Mouse (Mus musculus) bone marrow macrophage, adult 2 months (primary cell): ENCODE measurements around the gene Shc2. TPM values are rescaled to one million over a fixed set of nuclear protein-coding genes. Genes with fewer than 3 reads are reported as not detected.

Source experiments
- H3K27ac ChIP-seq: 2 replicates; pipeline ENCODE4 v1.5.1; 2012; ENCODE audit warnings: low read depth, low read length; ENCODE audit not compliant: insufficient read depth
- H3K4me1 ChIP-seq: 2 replicates; pipeline ENCODE4 v1.6.1; 2012; ENCODE audit warnings: low read length; ENCODE audit not compliant: control insufficient read depth, insufficient read depth
- H3K4me3 ChIP-seq: 2 replicates; pipeline ENCODE4 v1.5.1; 2012; ENCODE audit warnings: mild to moderate bottlenecking, low read length, moderate library complexity; ENCODE audit not compliant: insufficient read depth
- CTCF ChIP-seq: IDR thresholded peaks from 2 replicates; pipeline ENCODE4 v1.5.1; 2012; ENCODE audit warnings: low read depth, mild to moderate bottlenecking, low read length, moderate library complexity
- POLR2A ChIP-seq: IDR thresholded peaks from 2 replicates; pipeline ENCODE4 v1.6.1; 2012; ENCODE audit warnings: mild to moderate bottlenecking, low read depth, low read length, borderline replicate concordance
- polyA plus RNA-seq: library from polyadenylated mRNA; stranded (reverse); fragments of >200 nt; gene quantifications from 2 replicates; pipeline ENCODE4 v1.2.4, GENCODE M21; 2012; ENCODE audit not compliant: missing spikeins, insufficient read depth, insufficient read length

The Shc2 gene
- polyA plus RNA-seq = 0.40 and 0.71 TPM in 2 replicates

DNA sequence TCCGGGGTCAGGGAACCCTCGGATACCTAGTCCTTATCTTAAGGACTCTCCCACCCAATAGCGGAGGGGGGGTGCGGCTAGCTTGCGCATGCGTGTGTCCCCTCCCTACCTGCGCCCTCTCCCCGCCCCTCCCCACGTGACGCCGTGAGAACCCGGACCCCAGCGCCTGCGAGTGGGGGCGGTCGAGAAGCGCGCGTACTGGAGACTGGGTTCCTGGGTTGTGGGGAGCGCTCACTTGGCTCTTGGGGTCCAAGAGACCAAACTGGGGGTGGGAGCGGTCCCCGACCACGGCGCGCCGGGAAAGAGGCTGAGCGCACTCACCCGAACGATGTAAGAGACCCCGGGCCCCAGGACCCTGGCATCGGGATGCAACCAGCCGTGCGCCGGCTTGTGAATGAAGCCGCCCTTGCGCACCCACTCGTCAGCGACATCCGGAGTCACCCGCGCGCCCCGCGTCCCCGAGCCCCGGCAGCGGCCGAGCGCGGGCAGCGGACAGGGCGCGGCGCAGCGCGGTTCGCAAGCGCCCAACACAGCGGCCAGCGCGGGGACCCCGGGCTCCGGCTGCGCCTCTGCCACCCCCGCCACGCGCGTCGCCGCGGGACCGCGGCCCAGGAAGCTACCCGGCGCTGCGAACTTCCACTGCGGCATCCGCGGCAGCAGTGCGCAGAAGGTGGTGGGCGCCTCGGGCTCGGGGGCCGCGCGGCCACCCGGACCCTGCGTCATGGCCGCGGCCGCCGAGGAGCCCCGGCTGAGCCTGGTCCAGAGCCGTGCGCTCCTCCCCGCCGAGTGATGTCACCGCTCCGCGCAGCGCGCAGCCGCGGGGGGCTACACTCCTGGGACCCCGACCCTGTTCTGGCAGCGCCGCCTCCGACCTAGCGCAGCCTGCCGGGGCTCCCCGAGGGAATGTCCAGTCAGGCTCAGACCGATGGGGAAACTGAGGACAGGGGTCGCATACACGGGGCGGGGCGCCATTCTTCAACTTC, at the start of gene Shc2:
Gene Shc2 (minus strand): TSS at position 791 of the 983 bp plus-strand sequence.
- Histone ChIP-seq H3K27ac (no peak within 1 kb of the TSS), H3K4me1 (peaks cover 31% of the 10 kb centered on the region), H3K4me3 (peak within 1 kb of the TSS; percentile 77)

GRCm38 (mm10) chr10:79687513-79687912, 49.8 kb upstream of the Shc2 start:
- TF ChIP-seq POLR2A (no peak), CTCF (no peak)
- Histone ChIP-seq H3K4me3 (no peak overlapping the region), H3K4me1 (peaks cover 12% of the 10 kb centered on the region), H3K27ac (no peak overlapping the region)

More for the DNA sequence above, at the start of gene Shc2:
- TF ChIP-seq CTCF (no peak), POLR2A (no peak)

- no peak overlapping the region for H3K4me3 ChIP-seq
- no peak for TF ChIP-seq POLR2A
- no peak overlapping the region for H3K27ac ChIP-seq
- H3K4me1 ChIP-seq = peaks cover 12% of the 10 kb centered on the region
These were observed 49.0 kb upstream of the Shc2 start for GRCm38 (mm10) chr10:79686691-79687090.

- H3K4me3 ChIP-seq = no peak overlapping the region
- peaks cover 12% of the 10 kb centered on the region for H3K4me1 ChIP-seq
- TF ChIP-seq POLR2A (no peak), CTCF (no peak)
- H3K27ac ChIP-seq = no peak overlapping the region
These were observed 48.5 kb upstream of the Shc2 start for GRCm38 (mm10) chr10:79686219-79686618.

- TF ChIP-seq POLR2A (no peak), CTCF (no peak)
- Histone ChIP-seq H3K4me1 (peaks cover 17% of the 10 kb centered on the region), H3K27ac (no peak overlapping the region; the same call in 1 of the 2 replicates), H3K4me3 (0 out of 2 replicates have a peak overlapping the region, but pooled peaks have one; percentile 97)
These were observed 47.3 kb upstream of the Shc2 start for GRCm38 (mm10) chr10:79684770-79685600.

GRCm38 (mm10) chr10:79683726-79684640, 46.3 kb upstream of the Shc2 start:
- no peak for TF ChIP-seq CTCF
- no peak for TF ChIP-seq POLR2A
- peaks cover 17% of the 10 kb centered on the region for H3K4me1 ChIP-seq
- H3K4me3 ChIP-seq = peak overlapping the region; percentile 97
- peak overlapping the region; percentile 49 for H3K27ac ChIP-seq

DNA sequence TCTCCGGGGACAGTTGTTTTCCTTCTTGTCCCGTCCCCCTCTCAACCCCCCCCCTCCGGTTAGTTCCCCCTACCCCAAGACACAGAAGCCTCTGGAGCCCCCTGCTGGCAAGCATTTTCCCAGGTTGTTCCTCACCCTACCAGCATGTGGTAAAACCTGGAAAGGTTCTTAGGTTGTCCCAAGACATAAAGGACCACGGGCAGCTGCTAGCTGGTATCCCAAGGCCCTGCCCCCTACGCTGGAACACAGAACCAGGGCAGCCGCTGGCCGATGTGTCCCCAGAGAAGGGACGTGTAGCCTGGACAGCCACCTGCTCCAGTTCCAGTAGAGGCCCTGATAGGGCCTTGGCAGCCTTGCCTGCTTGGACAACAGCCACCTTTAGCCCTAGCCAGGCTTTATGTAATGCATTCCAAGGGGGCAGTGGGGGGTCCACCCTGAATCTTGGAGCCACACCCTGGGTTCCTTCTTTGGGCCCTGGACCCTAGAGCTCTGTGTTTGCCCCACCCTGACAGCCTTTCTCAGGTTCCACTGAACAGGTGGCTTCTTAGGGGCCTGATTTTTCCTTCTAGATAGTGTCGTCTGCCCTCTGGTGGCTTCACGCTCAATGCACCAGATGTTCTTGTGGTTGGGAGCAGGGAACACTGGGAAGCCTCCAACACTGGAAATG, 45.3 kb upstream of the Shc2 start:
- Histone ChIP-seq H3K4me1 (peaks cover 17% of the 10 kb centered on the region), H3K4me3 (peak overlapping the region; percentile 97), H3K27ac (peak overlapping the region; percentile 82)
- peak; percentile 57 for TF ChIP-seq CTCF
- no peak for TF ChIP-seq POLR2A

DNA sequence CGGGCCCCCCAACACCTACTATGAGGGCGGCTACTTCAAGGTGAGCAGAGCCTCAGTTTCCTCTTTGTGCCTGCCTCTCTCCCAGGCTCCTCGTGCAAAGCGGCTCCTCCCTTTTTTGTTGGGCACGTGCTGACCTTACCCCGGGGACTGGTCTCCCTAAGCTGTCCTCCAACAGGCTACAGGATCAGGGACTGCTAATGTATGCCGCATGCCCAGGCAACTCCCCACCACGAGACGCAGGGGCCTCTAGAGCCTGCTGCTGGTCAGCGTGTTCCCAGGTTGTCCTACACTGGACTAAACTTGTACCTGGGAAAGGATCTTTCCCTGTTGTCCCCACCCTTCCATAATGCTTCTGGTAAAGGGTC, 44.8 kb upstream of the Shc2 start:
- peaks cover 17% of the 10 kb centered on the region for H3K4me1 ChIP-seq
- peak overlapping the region; percentile 97 for H3K4me3 ChIP-seq
- TF ChIP-seq CTCF = no peak
- TF ChIP-seq POLR2A = no peak
- H3K27ac ChIP-seq = peak overlapping the region; percentile 82
